Mouse (Mus musculus): Measurements from ENCODE around the gene Zkscan7.
A peak's percentile ranks its signal among the peaks of the same experiment; 100 is the strongest.

The Zkscan7 gene

DNA sequence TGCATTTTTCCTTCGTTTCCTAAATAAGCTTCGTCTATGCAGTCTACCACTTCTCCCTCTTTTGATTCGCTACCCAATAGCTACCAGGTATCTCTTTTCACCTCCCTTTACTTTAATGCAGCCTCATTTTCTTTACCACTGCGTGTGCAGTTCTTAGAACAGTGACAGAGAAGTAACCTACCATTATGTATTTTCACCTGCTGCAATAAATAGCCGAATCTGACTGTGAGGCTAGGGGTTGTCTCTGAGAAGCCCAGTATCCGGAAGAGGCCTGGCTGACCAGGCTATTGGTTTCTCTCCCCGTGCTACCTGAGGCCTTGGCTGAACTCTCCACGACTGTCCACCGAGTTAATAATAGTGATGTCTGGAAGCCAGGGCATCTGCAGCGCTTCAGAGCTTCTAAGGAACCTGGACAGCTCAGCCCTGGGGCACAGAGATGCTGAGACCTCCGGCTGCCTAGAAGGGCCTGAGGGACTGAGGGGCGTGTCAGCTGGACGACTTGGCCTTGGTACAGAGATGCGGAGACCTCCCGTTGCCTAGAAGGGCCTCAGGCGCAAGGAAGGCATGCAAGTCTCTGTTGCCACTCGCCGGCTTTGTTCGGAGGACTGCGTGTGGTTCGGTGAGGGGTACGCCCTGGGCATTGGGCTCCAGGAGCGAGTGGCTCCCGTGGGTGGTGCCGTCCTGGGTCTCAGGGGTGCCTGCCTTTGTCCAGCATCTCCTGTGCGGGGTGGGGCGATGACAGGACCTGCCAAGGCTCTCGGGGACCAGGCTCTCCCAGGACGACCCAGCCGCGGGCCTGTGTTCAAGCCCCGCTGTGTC, 17.4 kb downstream of the Zkscan7 start:
- DNase-seq (ENCODE audit: low spot score in 2 of 2), result peak; percentile 31 to 34

GRCm38 (mm10) chr9:122922436-122922835, 37.0 kb downstream of the Zkscan7 start:
- DNase-seq (ENCODE audit: low spot score in 2 of 2), result no peak

GRCm38 (mm10) chr9:122922936-122923381, 37.5 kb downstream of the Zkscan7 start, which contains the start of gene Zfp105:
Zfp105 (plus strand) TSS chr9:122923072.
- peak; percentile 40 to 55 for DNase-seq (ENCODE audit: low spot score in 2 of 2)

DNA sequence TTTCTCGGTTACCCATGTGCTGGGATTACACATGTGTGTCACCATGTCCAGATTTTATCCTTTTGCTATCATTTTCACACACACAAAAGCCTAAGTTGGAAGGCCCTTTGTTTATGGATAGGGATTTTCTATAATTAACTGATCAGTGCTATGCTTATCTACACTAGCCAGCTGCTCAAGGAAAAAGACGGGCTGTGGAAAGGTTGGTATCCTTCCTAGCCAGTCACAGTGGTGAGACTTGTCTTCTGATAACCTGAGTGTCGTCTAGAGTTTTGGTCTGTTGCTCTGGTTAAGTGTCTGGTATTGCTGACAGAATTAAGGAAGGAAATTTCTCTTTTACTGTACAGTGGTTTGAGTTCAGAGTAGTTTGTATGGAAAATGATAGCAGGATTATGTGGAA, 43.4 kb downstream of the Zkscan7 start:
- no peak for DNase-seq (ENCODE audit: low spot score in 2 of 2)
